Mouse (Mus musculus) induced T-regulatory cell, adult 2 months (primary cell): ENCODE data around the gene Gemin8.

ENCODE experiments used
- DNase-seq: peaks from one replicate; pipeline ENCODE4 v3.0.0-alpha.2; 2012; ENCODE audit warnings: low read depth

The Gemin8 gene

GRCm38 (mm10) chrX:166169892-166170799 is at the start of gene Gemin8:
Gene Gemin8 (plus strand): TSS chrX:166170454.
- DNase-seq = peak; percentile 97

GRCm38 (mm10) chrX:166147158-166147846 is 23.0 kb upstream of the Gemin8 start:
- no peak for DNase-seq

- peak; percentile 25 for DNase-seq
These were observed 7.5 kb upstream of the Gemin8 start for GRCm38 (mm10) chrX:166162773-166163172.

- DNase-seq = peak; percentile 80
These were observed 2.9 kb upstream of the Gemin8 start for GRCm38 (mm10) chrX:166167307-166167706.

GRCm38 (mm10) chrX:166167923-166168322 is 2.3 kb upstream of the Gemin8 start:
- DNase-seq = no peak

GRCm38 (mm10) chrX:166170800-166171738 is 815 bp downstream of the Gemin8 start:
- DNase-seq = peak; percentile 65

- no peak for DNase-seq
These were observed 1.8 kb downstream of the Gemin8 start for GRCm38 (mm10) chrX:166172041-166172440.

- DNase-seq = peak; percentile 19
These were observed 2.4 kb downstream of the Gemin8 start for GRCm38 (mm10) chrX:166172661-166173060.

- DNase-seq = no peak
These were observed 3.5 kb downstream of the Gemin8 start for GRCm38 (mm10) chrX:166173796-166174195.

- DNase-seq = no peak
These were observed 7.7 kb downstream of the Gemin8 start for GRCm38 (mm10) chrX:166177929-166178328.

- peak; percentile 13 for DNase-seq
These were observed 12.8 kb downstream of the Gemin8 start for GRCm38 (mm10) chrX:166183094-166183493.

GRCm38 (mm10) chrX:166185327-166185913 is 15.2 kb downstream of the Gemin8 start:
- DNase-seq = peak; percentile 55

GRCm38 (mm10) chrX:166187803-166188202 is 17.5 kb downstream of the Gemin8 start:
- DNase-seq = no peak

GRCm38 (mm10) chrX:166196327-166196726 is 26.1 kb downstream of the Gemin8 start:
- no peak for DNase-seq

GRCm38 (mm10) chrX:166198266-166198665 is 28.0 kb downstream of the Gemin8 start:
- DNase-seq = no peak

- no peak for DNase-seq
These were observed 29.6 kb downstream of the Gemin8 start for GRCm38 (mm10) chrX:166199812-166200211.

GRCm38 (mm10) chrX:166214576-166214975 is 44.3 kb downstream of the Gemin8 start:
- DNase-seq = no peak

- no peak for DNase-seq
These were observed 46.0 kb downstream of the Gemin8 start for GRCm38 (mm10) chrX:166216248-166216647.

GRCm38 (mm10) chrX:166216720-166217119 is 46.5 kb downstream of the Gemin8 start:
- no peak for DNase-seq

GRCm38 (mm10) chrX:166219331-166219730 is 49.1 kb downstream of the Gemin8 start:
- DNase-seq = no peak

GRCm38 (mm10) chrX:166226856-166227255 is 56.6 kb downstream of the Gemin8 start:
- peak; percentile 21 for DNase-seq

- peak; percentile 78 for DNase-seq
These were observed 59.5 kb downstream of the Gemin8 start for GRCm38 (mm10) chrX:166229750-166230149.
